Mouse (Mus musculus): ENCODE measurements at regions not wholly inside any gene's neighbourhood (a gene's known extent, or its start where the extent isn't known, plus 50 kb on each side); places are given as distances from the start of the nearest gene placed in this dataset.
A peak's percentile ranks its signal among the peaks of the same experiment; 100 is the strongest.

GRCm38 (mm10) chr6:34246512-34246911, 69.6 kb upstream of the Slc35b4 start:
- no peak for TF ChIP-seq CTCF (IDR thresholded peaks at IDR 0.05)

GRCm38 (mm10) chr6:34243001-34243400, 66.1 kb upstream of the Slc35b4 start:
- Histone ChIP-seq H3K27ac (no peak overlapping the region), H3K4me3 (no peak overlapping the region)
- no peak for DNase-seq (ENCODE audit: extremely low spot score in 1 of 2, low spot score in 2 of 2)
- no peak for TF ChIP-seq CTCF (IDR thresholded peaks at IDR 0.05)
- intact Hi-C loops (cut with DNase I) = no loop called here

More at GRCm38 (mm10) chr6:34246512-34246911, 69.6 kb upstream of the Slc35b4 start:
- DNase-seq (ENCODE audit: extremely low spot score in 1 of 2, low spot score in 2 of 2) = no peak
- intact Hi-C loops (cut with DNase I) = no loop called here
- no peak overlapping the region for H3K4me3 ChIP-seq
- H3K27ac ChIP-seq = no peak overlapping the region

- TF ChIP-seq CTCF (IDR thresholded peaks at IDR 0.05) = no peak
- no peak overlapping the region for H3K4me3 ChIP-seq
- no peak overlapping the region for H3K27ac ChIP-seq
- intact Hi-C loops (cut with DNase I) = no loop called here
- no peak for DNase-seq (ENCODE audit: extremely low spot score in 1 of 2, low spot score in 2 of 2)
Observed at GRCm38 (mm10) chr6:34242486-34242885, 65.6 kb upstream of the Slc35b4 start.

- no peak overlapping the region for H3K27ac ChIP-seq
- no peak overlapping the region for H3K4me3 ChIP-seq
- no peak for DNase-seq (ENCODE audit: extremely low spot score in 1 of 2, low spot score in 2 of 2)
- TF ChIP-seq CTCF (IDR thresholded peaks at IDR 0.05) = no peak
- intact Hi-C loops (cut with DNase I) = no loop called here
Observed at GRCm38 (mm10) chr6:34235132-34235531, 58.2 kb upstream of the Slc35b4 start.

- no peak for TF ChIP-seq CTCF (IDR thresholded peaks at IDR 0.05)
- no peak overlapping the region for H3K4me3 ChIP-seq
- intact Hi-C loops (cut with DNase I) = no loop called here
- H3K27ac ChIP-seq = no peak overlapping the region
- DNase-seq (ENCODE audit: extremely low spot score in 1 of 2, low spot score in 2 of 2) = no peak
Observed at GRCm38 (mm10) chr6:34234443-34235020, 57.6 kb upstream of the Slc35b4 start.

- H3K27ac ChIP-seq = no peak overlapping the region
- DNase-seq (ENCODE audit: extremely low spot score in 1 of 2, low spot score in 2 of 2) = peak; percentile 41 to 64
- peak; percentile 86 for TF ChIP-seq CTCF (IDR thresholded peaks at IDR 0.05)
- intact Hi-C loops (cut with DNase I) = no loop called here
- no peak overlapping the region for H3K4me3 ChIP-seq
Observed at GRCm38 (mm10) chr6:34230768-34231381, 54.0 kb upstream of the Slc35b4 start.

- intact Hi-C loops (cut with DNase I) = no loop called here
- no peak for TF ChIP-seq CTCF (IDR thresholded peaks at IDR 0.05)
- no peak overlapping the region for H3K27ac ChIP-seq
Observed at GRCm38 (mm10) chr6:34227131-34227530, 50.2 kb upstream of the Slc35b4 start.

More at GRCm38 (mm10) chr6:34227131-34227530, 50.2 kb upstream of the Slc35b4 start:
- no peak for DNase-seq (ENCODE audit: extremely low spot score in 1 of 2, low spot score in 2 of 2)
- no peak overlapping the region for H3K4me3 ChIP-seq
